Mouse (Mus musculus): ENCODE measurements around the gene Slc8a2.
A peak's percentile ranks its signal among the peaks of the same experiment; 100 is the strongest.

Gene Slc8a2

GRCm38 (mm10) chr7:16172141-16172581 is 42.5 kb downstream of the Slc8a2 start:
- DNase-seq: peak; percentile 76 to 79

- peak; percentile 46 to 52 for DNase-seq
Measured at GRCm38 (mm10) chr7:16172586-16173140, 43.0 kb downstream of the Slc8a2 start.

- peak in 1 of 2 experiments; percentile 22 for DNase-seq
Measured at GRCm38 (mm10) chr7:16173146-16173545, 43.5 kb downstream of the Slc8a2 start.

- peak; percentile 82 to 84 for DNase-seq
Measured at GRCm38 (mm10) chr7:16174597-16175541, 45.2 kb downstream of the Slc8a2 start, which contains the start of gene Meis3. TSS of gene Meis3 (plus strand) at chr7:16175090.

GRCm38 (mm10) chr7:16175542-16175931 is 45.9 kb downstream of the Slc8a2 start:
- DNase-seq: no peak

- DNase-seq: no peak
Measured at GRCm38 (mm10) chr7:16178114-16178513, 48.5 kb downstream of the Slc8a2 start.

GRCm38 (mm10) chr7:16183663-16184062 is 54.0 kb downstream of the Slc8a2 start:
- no peak for DNase-seq

GRCm38 (mm10) chr7:16187494-16187893 is 57.9 kb downstream of the Slc8a2 start:
- no peak for DNase-seq

- peak; percentile 88 to 92 for DNase-seq
Measured at GRCm38 (mm10) chr7:16192315-16192714, 62.7 kb downstream of the Slc8a2 start.

GRCm38 (mm10) chr7:16193702-16194101 is 64.1 kb downstream of the Slc8a2 start:
- no peak for DNase-seq

GRCm38 (mm10) chr7:16196616-16197015 is 67.0 kb downstream of the Slc8a2 start:
- no peak for DNase-seq

- DNase-seq: no peak
Measured at GRCm38 (mm10) chr7:16197166-16197565, 67.5 kb downstream of the Slc8a2 start.

- DNase-seq: no peak
Measured at GRCm38 (mm10) chr7:16198540-16198939, 68.9 kb downstream of the Slc8a2 start.

- no peak for DNase-seq
Measured at GRCm38 (mm10) chr7:16201136-16201535, 71.5 kb downstream of the Slc8a2 start.

GRCm38 (mm10) chr7:16202756-16203504 is 73.3 kb downstream of the Slc8a2 start:
- DNase-seq: no peak

GRCm38 (mm10) chr7:16203505-16203903 is 73.9 kb downstream of the Slc8a2 start:
- DNase-seq: no peak

GRCm38 (mm10) chr7:16204791-16205190 is 75.2 kb downstream of the Slc8a2 start:
- DNase-seq: no peak

- peak; percentile 23 to 32 for DNase-seq
Measured at GRCm38 (mm10) chr7:16207076-16207475, 77.5 kb downstream of the Slc8a2 start.

- no peak for DNase-seq
Measured at GRCm38 (mm10) chr7:16207496-16207895, 77.9 kb downstream of the Slc8a2 start.

GRCm38 (mm10) chr7:16208781-16209665 is 79.4 kb downstream of the Slc8a2 start:
- DNase-seq: no peak
